Mouse (Mus musculus) urinary bladder, postnatal 36 days (tissue): ENCODE results near the gene Runx1.

Source experiments
- DNase-seq, 2 experiments: peaks; one replicate each; pipeline ENCODE4 v3.0.0; 2022; ENCODE audit warnings: low spot score in 2 of 2, mixed read lengths in 1 of 2

Gene Runx1

DNA sequence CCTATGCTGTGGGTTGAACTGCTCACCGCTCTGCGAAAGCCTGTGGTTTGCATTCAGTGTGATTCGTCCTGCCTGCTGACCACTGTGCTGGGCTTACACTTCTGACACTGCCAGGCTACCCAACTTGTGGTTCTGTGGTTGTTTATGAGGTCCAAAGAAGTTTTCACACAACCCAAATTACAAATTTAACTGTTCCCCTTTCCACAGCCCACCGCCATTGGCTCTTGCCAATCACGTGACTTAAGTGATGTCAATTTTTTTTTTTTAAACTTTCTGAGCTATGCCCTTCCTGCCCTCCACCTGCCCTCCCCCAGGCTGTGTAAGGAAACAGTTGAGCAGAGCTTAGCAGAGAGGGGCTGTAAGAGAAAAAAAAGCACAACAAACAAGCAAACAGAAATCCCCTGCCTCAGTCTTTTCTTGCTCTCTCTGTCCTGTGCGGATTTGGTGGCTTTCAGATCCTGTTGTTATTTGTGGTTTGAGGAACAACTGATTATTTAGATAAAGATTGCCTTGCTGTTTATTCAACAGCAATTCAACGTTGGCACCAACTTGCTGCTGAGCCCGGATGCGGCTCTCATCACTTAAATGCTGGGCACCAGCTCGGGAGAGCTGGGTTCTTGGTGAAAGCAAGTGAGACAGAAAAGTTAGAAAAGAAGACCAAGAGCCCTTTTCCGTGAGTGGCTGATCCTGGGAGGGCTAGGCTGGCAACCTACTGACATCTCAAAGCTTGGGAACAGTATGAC, at the start of gene Runx1:
Gene Runx1 (minus strand): TSS at position 242 of the 743 bp plus-strand sequence.
- no peak for DNase-seq

DNA sequence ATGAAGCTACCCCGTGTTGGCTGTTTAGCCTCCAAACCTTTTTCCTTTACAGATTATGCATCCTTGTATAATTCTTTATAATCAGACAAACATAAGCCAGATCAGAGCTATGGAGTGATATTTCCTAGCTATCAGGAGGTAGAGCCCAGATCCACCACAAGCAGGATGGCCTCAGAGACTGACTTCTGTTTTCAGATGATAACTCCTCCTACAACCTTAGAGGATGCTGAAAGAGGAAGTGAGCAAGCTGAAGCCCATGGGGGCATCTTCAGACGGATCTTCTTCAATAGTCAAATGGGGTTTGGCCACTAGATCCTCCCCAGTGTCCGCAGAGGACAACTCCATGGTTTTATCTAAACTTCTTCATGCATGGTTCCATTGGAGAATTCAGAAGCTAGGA, 48.1 kb upstream of the Runx1 start:
- no peak for DNase-seq

DNA sequence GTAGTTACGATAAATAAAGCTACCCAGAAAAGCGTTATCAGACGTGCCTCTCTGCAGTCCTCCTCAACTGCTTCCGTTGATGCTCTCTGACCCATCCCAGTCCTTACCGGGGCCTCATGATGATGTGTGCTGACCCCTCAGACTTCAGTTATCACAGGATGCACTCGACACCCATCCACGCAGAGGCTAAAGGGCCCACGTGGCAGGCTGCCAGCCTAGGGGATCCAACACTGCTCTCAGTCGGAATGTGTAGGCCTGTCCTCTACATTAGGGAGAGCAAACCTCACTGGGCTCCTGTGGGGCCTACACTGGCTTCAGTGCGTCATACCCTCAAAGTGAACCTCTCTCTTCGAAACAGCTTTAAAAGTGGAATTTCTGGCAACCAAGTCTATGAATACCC, 45.8 kb upstream of the Runx1 start:
- no peak for DNase-seq

DNA sequence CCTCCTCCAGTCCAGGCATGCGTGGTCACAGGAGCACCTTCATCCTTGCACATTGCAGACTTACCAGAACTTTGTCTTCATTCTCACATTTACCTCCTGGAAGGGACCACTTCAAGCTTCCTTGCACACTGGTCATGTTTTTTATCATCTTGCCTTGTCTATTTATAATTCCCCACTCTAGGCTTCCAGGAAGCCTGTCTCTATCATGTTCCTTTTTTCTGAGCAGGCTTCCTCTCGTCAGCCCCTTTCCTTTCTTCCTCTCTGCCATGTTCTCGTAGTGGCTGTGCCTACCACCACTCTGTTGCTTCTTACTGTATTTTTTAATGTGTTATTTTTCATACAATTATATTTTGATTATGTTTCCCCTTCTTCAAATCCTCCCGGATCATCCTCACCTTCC, 42.6 kb upstream of the Runx1 start:
- DNase-seq: no peak

DNA sequence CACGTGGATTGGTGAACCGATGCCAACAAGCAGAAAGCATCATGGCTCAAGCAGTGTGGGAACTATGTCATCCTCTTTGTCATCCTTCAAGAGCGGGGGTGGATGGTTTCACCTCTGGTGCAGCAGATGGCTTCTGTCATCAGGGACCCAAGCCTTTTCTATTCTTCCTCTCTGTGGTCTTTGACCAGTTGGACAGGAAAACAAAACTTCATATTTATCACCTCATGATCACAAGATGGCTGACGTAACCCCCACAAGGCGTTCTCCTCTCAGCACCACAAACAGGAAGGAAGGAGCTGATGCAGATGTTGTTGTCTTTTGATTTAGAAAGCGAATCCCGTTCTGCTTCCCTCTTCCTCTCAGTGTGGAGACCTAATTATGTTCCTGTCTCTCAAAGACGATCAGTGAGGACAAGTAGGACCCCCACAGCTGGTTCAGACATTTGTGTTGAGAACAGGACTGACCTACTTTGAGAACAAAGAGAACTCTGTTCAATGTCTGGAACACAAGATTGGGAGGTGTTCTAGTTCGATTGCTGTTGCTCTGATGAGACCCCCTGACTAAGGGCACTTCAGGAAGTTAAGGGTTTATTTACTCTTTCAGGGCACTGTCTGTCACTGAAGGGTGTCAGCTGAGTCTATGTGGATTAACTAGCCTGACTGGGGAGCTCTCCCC, 41.4 kb upstream of the Runx1 start:
- no peak for DNase-seq

DNA sequence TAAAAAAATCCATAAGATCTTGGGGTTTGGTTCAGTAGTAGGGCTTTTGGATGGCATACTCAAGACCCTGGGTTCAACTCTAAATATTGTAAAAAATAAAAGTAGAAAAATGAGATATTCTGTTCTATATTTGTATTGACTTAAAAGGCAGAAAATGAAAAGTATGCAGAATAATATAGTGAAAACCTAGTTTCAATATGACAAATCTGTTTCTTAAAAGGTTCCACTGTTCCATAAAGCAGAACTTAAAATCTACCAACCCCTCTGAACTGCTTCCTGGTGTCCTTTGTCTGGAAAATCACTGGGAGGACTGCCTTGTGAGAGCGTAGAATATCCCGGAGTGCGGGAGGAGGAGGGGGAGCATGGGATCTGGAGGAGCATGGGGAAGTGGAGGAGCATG, 39.4 kb upstream of the Runx1 start:
- no peak for DNase-seq

DNA sequence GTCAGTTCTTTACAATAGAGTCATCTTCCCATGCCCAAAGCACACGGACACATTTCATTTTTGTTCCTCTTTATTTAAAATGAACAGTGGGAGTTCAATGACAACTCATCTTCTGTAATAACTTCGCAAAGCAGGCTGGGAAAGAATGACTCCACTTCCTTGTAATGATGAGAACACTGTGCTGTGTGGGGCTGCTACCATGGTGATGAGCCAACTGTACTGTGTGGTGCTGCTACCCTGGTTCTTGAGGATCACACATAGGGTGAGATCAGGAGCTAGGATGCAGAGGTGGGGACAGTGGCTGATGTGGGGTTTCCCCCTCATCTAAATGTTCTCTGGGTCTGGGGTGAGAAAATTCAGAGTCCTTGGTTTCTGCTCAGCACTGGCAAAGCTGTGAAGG, 38.2 kb upstream of the Runx1 start:
- DNase-seq: no peak

DNA sequence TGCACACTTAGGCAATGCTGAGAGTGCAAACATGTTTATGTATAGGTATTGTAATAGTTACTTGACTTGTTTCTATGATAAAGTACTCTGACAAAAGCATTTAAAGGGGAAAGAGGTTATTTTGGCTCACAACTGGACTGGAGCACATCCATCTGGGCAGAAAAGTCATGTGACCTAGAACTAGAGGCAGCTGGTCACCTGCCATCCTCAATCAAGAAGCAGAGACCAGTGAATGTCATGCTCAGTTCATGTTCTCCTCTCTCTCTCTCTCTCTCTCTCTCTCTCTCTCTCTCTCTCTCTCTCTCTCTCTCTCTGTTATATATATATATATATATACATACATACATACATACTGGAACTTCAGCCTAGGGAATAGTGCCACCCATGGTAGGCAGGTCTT, 37.2 kb upstream of the Runx1 start:
- DNase-seq: no peak

DNA sequence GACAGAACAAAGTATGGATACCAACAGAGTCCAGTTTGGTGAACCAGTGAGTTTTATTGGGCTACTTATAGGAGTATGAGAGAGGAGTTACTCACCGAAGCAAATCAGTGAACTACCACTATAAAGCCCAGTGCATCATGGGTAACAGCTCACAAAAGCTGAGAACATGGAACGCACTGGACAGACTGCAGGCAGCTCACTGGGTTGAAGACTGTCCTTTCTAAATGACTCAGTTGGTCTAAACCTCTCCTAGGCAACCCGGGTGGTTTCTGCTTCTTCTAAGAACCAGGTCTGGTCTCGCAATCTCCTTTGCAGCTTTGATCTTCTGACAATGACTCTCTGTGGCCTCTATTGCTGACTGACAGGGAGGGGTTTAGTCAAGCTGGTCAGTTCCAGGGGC, 36.5 kb upstream of the Runx1 start:
- no peak for DNase-seq

DNA sequence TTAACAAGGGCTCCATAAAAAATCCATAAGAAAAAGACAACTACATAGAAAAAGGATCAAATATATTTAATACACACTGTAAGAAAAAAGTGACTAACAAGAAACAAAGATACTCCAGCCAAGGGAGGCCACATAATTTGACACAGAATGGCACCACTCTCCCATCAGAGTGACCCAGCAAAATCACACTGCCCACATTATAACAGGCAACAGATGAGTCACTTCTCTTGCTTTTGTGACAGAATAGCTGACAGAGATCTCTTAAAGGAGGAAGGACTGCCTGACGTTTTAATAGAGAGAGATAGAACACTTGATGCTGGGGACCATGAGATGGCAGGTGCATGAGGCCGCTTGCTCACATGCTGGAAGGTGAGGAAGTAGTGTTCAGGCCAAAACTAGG, 35.6 kb upstream of the Runx1 start:
- DNase-seq: no peak

DNA sequence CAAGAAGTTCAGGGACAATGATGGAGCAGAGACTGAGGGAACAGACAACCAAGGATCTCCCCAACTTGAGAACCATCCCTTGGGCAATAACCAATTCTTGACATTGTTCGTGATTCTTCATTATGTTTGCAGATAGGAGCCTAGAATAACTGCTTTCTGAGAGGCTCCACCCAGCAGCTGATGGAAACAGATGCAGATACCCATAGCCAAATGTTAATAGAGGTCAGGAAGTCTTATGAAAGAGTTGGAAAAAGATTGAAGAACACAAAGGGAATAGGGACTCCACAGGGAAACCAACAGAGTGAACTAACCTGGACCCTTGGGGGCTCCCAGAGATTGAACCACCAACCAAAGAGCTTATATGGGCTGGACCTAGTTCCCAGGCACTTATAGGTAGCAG, 34.7 kb upstream of the Runx1 start:
- DNase-seq: no peak

DNA sequence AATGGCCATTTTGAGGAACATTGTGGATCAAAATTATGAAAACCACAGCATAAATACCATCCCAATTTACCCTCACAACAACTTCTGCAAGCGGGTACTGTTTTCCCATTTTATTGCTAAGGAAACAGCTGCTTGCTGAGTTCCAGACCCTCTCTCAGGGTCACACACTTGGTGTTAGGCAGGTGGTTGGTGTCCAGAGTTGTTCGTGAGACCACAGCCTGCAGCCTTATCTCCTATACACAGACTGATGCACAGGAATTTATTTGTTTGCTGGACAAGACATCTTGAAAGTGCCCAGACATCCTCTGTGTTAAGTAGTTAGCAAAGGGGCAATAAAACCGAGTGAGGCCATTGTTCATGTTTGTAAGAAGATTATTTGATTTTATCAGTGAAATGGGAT, 30.8 kb upstream of the Runx1 start:
- no peak for DNase-seq

DNA sequence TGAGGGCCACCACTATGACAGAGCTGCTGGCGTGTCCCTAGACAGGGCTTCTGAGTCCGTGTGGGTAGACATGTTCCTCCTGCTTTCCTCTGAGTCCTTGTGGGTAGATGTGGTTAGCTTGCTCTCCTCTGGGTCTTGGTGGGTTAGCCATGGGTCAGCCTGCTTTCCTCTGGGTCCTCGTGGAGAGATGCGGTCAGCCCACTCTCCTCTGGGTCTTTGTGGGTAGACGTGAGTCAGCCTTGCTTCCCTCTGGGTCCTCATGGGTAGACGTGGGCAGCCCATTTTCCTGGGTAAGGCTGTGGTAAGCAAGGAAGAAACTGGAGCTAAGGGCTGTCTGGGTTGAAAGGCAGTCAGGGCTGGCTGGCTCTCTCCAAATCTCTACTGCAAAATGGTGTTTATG, 26.3 kb upstream of the Runx1 start:
- DNase-seq: no peak

DNA sequence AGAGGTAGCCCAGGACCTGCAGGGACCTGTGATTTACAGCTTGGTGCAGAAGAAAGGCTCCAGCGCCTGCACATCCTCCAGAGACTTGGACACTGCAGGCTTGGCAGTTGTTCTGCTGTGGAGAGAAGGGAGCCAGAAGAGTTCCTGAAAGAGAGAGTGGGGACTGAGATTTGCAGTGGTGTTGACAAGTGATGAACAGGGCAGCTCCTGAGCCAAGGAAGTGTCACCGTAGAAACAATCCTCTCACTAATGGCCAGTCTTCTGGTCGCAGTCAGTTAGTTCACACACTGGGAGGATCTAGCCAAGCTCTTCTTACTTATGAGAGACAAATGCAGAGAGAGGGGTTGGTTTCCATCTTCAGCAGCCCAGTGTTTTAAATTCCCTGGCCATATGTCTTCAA, 24.5 kb upstream of the Runx1 start:
- DNase-seq: no peak

DNA sequence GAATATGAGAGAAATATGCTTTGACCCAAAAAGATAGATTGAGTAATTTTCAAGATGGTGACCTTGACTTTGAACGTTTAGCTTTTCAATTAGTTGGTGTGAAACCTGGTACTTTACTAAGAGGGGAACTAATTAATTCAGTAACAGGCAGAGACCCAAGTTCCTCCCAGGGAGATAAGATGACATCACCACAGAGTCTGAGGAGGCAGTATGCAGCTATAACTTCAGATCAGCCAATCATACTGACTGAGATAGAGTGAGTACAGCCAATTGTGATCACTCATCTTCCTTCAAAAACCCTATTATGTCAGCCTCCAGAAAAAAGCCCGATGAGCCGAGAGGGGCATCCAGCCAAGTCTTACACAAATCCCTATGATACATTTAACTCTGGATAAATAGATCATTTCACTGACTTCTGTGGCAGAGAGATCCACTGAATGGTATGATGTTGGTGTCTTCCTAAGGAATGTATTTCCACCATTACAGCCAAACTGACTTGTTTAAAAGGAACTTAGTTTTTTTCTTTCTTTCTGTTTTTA, 21.9 kb upstream of the Runx1 start:
- no peak for DNase-seq

DNA sequence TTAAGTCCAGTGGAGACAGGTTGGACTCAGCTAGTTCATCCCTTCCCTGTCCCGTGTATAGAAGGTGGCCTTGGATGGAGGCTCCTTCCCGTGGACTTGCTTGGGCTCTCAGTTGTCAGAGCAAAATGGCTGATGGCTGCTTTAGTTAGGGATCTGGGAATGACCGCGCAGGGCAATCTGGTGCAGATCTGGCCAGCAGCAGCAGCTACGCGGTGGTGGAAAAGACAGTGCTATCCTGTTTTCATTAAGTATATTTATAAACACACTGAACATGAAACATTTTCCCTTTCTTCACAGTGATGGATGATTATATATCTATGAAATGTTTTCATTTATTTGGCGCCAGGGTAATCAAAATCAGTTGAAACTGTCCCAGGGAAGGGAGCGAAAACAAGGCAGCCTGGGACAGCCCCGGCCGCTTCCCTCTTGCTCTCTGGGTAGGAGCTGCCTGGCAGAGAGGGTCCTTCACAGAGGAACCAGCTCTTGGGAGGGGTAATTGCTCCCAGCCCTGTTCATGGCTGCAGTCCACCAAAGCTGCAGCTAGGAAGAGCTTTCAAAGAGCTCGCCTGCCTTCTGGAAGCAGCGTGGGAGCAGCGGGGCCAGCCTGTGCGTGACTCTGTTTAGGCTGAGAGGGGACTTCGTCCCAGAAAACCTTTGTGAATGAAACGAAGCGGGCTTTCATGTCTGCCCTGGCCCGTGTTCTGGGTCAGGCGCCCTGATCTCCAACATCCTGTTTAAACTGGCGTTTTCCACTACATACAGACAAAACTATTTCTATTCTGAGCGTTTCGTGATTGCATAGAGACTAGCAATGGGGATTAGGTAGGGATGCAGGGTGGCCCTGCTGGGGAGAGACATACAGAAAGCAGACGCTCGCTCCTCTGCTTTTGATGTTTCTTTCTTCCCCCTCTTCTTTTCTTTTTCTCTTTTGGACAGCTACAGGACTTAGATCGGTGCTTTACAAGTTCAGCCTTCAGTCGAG, 19.6 kb upstream of the Runx1 start:
- DNase-seq: no peak

DNA sequence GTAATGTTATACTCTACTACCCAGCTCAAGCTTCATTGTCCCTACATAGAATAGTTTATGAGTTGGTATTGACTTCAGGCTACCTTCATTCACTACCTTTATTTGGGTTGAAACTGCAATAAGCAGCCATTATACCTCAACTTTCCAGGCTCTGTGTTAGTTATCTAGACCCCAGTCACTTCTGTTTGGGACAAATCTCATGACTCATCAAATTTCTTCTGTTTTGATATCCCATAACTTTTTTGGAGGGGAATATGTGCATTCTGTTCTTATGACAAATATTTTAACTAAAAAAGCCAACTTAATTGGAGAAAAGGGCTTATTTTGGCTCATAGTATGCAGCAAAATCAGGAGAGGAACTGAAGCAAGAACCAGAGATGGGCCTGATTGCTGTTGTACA, 12.8 kb upstream of the Runx1 start:
- DNase-seq: no peak

DNA sequence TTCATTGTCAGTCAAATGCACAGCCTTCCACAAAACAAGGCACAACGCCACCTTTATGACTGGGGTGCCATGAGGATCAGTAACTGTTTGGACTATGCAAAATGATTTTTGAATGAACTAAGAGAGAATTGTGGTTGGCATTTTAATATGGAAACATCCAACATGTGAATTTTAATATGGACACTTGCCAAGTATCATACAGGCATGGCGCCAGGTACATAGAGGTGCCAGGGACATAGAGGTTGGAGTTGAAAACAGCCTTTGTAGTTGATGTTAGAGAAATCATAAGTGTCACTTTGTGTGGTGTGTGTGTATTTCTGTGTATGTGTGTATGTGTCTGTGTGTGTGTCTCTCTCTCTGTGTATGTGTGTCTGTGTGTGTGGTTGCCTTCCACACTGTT, 5.4 kb upstream of the Runx1 start:
- DNase-seq: no peak

DNA sequence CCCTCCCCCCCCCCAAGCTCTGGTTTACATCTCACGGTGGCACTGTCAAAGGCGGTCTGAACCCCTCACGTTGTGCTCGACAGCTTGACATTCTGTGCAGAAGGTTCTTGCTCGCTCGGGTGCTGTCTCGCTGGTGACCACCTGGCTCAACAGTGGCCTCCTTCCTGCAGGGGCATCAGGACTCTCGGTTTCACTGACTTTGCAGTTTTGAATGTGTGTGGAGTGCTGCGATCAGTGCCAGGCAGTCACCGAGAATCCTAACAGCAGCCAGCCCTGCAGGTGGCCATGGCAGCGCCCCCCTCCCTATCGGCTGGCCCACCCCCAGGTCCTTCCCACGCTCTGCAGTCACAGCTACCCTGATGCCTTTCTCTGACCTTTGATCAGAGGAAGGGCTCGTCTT, 4.5 kb upstream of the Runx1 start:
- DNase-seq: no peak

DNA sequence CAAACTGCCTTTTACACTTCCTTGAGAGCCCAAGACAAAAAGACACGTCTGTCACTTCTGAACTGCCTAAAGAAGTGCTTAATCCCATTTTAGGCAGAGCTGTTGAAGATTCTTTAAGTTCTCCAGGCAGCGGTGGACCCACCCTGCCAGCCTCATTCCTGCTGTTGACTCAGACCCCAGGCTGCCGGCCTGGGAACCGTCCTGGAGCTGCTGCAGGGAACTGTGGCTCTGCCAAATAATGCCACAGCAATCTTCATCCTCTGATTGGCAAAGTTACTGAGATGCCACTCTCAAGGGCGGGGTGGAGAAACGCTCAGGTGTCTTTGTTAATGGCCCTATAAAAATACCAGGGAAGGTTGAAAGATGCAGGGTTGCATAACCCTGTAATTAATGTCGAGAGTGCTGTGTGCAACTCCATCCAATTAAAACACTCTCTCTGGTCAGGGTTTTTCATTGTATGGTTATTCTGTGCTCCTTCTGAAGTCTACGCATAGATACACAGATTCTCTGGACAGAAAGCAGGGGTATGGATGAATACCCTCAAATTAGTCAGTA, 2.4 kb upstream of the Runx1 start:
- DNase-seq: no peak

DNA sequence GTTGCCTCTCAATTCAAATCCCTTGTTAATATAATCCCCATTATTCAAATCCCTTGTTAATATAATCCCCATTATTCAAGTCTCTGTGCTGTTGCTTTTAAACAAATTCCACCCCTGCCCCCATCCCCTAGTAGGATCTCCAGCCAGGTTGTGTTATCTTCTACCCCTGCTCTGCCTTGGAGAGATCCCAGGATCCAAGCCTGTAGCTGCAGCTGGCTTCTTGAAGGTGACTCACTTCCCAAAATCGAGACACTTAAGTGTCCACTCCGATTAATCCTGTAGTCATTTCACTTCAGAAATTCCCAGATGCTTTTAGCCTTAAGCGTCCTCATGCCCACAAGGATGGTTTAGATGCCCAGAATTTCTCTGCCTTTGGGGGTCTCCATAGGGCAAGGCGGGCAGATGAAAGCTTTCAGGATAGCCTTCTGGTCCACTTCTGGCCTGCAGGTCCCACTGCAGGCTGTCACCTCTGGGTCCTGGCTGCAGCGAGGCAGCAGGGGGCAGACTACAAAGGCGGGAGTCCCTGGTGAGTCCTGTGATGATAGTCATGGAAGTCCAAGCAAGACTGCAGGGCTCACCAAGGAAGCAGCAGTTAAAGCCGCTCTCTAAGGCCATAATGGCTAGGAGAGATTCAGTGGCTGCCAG, 1.8 kb upstream of the Runx1 start:
- DNase-seq: no peak
